Mouse (Mus musculus): ENCODE results near the gene Ppp1r14d. TPM values are rescaled to one million over a fixed set of nuclear protein-coding genes. Genes with fewer than 3 reads are reported as not detected.
A peak's percentile ranks its signal among the peaks of the same experiment; 100 is the strongest.

Gene Ppp1r14d
- polyA plus RNA-seq, 1 experiment from 2014 or later: not detected

DNA sequence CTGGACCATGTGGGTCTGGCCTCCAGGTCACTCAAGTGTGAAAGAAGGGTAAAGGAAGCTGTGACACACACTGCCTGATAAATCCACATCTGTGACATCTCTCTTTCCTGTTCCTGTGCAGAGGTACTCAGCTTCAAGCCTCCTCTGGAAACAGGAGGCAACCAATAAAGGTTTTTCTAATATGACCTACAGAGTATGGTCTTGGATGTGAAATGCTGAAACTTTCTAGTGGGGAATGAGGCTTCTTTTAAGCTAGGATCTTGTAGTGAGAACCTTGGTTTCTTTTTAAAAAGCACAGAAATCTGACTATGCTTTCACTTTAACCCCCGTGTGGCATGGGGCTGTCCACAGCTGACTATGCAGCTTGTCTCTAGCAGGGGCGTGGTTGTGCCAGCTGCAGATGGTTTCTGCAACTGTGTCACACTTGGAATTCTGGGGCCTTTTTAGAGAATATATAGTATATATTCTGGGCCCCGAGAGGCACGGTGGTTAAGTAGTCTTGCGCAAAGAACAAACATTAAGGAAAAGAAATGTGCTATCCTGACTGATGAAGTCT, 52.2 kb downstream of the Ppp1r14d start:
- no peaks in the 10 kb centered on the region for H3K9me3 ChIP-seq (replicated peaks)
- DNase-seq (ENCODE audit: low spot score): no peak
- peaks cover 32% of the 10 kb centered on the region for H3K4me1 ChIP-seq
- 89% methylated on average over 5 of the region's 5 CpGs for WGBS
- H3K27me3 ChIP-seq (ENCODE audit: low read depth, poor library complexity, severe bottlenecking): no peaks in the 10 kb centered on the region
- H3K36me3 ChIP-seq: peaks cover 44% of the 10 kb centered on the region
- H3K4me3 ChIP-seq: no peak overlapping the region
- no peak overlapping the region for H3K27ac ChIP-seq

- Histone ChIP-seq H3K4me3 (no peak overlapping the region), H3K9me3 (replicated peaks) (no peaks in the 10 kb centered on the region), H3K27ac (no peak overlapping the region), H3K4me1 (peaks cover 39% of the 10 kb centered on the region), H3K27me3 (ENCODE audit: low read depth, poor library complexity, severe bottlenecking) (no peaks in the 10 kb centered on the region), H3K36me3 (peaks cover 43% of the 10 kb centered on the region)
- 59% methylated on average over 3 of the region's 3 CpGs for WGBS
- DNase-seq (ENCODE audit: low spot score): no peak
Measured at GRCm38 (mm10) chr2:119176761-119177160, 52.9 kb downstream of the Ppp1r14d start.

DNA sequence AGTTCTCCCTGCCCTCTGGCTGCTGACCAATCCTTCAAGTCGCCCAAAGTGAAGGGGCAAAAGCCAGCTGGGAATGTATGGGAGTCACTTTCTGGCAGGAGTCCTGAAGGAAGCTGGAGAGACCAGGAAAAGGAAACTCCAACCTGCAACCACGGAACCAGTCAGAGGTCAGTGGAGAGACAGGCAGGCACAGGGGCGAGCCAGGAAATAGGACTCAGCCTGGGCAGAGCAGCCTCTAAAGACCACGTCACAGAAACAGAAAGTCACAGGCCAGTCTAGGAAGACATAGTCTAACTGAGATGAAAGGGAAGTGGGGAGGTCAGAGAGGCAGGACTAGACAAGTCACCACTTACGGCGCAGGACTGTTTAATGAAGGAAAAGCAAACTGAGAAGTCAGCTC, 54.1 kb downstream of the Ppp1r14d start:
- 0 out of 2 replicates have a peak overlapping the region, but pooled peaks have one; percentile 9 for H3K27ac ChIP-seq
- no peaks in the 10 kb centered on the region for H3K27me3 ChIP-seq (ENCODE audit: low read depth, poor library complexity, severe bottlenecking)
- H3K9me3 ChIP-seq (replicated peaks): no peaks in the 10 kb centered on the region
- DNase-seq (ENCODE audit: low spot score): no peak
- WGBS: 67% methylated on average over 6 of the region's 6 CpGs
- peaks cover 43% of the 10 kb centered on the region for H3K4me1 ChIP-seq
- H3K4me3 ChIP-seq: no peak overlapping the region
- H3K36me3 ChIP-seq: peaks cover 39% of the 10 kb centered on the region

DNA sequence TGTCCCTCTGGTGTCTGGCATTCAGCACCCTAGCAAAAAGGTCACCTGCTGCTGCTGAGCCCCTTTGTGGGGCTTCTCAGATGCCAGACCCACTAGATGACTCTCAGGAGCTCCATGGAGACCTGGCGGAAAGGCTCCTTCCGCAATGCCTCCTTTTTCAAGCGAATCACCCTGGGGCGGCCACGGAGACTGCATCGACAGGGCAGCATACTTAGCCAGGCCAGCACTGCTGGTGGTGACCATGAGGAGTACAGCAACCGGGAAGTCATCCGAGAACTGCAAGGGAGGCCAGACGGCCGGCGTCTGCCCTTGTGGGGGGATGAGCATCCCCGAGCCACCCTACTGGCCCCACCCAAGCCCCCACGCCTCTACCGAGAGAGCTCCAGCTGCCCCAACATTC, 54.8 kb downstream of the Ppp1r14d start:
- 65% methylated on average over 14 of the region's 14 CpGs for WGBS
- H3K9me3 ChIP-seq (replicated peaks): no peaks in the 10 kb centered on the region
- DNase-seq (ENCODE audit: low spot score): no peak
- H3K27ac ChIP-seq: peak overlapping the region; percentile 9; the same call in 1 of the 2 replicates
- peaks cover 31% of the 10 kb centered on the region for H3K36me3 ChIP-seq
- peaks cover 45% of the 10 kb centered on the region for H3K4me1 ChIP-seq
- H3K27me3 ChIP-seq (ENCODE audit: low read depth, poor library complexity, severe bottlenecking): peaks cover 3% of the 10 kb centered on the region; the same call in 1 of the 2 replicates
- no peak overlapping the region for H3K4me3 ChIP-seq

DNA sequence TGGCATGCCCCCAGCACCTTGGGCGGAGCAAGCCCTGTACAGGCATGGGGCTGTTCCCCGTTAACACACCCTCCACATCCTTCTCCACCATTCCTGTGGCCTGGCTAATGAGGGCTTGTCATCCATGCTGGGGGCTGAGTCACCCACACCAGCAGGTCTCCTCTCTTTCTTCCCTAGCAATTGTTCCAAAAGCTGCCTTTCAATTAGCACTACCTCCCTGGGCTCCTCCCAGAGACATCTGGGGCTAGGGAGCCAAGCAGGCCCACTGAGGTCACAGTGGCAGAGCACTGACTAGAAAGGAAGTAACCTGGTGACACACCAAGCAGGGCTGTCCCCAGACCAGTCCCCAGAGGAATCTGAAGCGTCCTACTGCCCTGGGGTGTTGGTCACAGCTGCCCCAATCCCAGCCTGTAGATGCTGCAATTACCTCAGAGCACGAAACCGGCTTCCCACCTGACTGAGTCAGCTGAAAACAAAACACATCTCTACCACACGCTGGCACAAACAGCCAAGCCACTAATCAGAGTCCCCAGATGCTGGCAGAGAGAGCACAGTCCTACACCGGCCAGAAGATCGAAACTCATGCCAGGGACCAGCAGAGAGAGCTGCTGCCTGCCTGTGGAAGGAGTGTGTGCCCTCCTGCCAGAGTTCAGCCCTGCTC, 55.6 kb downstream of the Ppp1r14d start, which contains the start of gene Gm14137:
Gene Gm14137 (plus strand): TSS at position 519 of the 661 bp plus-strand sequence.
- peaks cover 24% of the 10 kb centered on the region for H3K36me3 ChIP-seq
- WGBS: 48% methylated on average over 8 of the region's 8 CpGs
- H3K27ac ChIP-seq: peak within 1 kb of the TSS; percentile 9
- no peaks in the 10 kb centered on the region for H3K9me3 ChIP-seq (replicated peaks)
- no peak for DNase-seq (ENCODE audit: low spot score)
- peaks cover 46% of the 10 kb centered on the region for H3K4me1 ChIP-seq
- H3K27me3 ChIP-seq (ENCODE audit: low read depth, poor library complexity, severe bottlenecking): peaks cover 10% of the 10 kb centered on the region; the same call in 1 of the 2 replicates
- H3K4me3 ChIP-seq: peak within 1 kb of the TSS; percentile 8; the same call in 1 of the 2 replicates

DNA sequence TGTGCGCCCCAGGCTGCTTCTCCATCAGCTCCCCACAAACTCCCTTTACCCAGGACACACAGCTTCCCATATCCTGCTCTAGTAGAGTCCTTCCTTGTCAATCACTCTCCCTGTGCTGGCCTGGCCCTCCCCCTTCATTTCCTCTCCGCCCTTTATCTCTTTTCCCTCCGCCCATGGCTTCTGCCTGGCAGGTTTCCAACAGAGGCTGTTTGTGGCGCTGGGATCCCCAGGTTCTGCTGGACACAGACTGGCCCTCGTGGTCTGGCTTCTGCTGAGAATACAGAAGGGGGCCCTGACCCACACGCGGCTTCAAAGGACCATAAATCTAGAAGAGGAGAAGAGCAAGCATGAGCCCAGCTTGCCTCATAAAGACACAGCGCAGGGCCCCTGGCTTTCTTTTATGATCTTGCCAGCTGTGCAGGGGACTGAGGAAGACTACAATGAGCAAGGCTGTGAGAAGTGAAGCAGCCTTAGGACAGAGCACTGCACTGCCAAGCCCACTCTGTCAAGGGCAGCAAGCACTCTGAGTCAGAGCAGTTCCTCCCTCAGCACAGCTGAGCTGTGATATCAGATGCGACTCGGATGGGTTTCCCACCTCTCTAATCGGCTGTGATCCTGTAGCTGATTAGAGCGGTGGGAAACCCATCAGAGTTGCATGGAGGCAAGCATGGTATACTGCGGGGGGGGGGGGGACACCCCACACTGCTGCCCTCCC, 56.7 kb downstream of the Ppp1r14d start:
- peaks cover 16% of the 10 kb centered on the region for H3K36me3 ChIP-seq
- H3K4me1 ChIP-seq: peaks cover 48% of the 10 kb centered on the region
- peak overlapping the region; percentile 8; the same call in 1 of the 2 replicates for H3K4me3 ChIP-seq
- peaks cover 21% of the 10 kb centered on the region for H3K27me3 ChIP-seq (ENCODE audit: low read depth, poor library complexity, severe bottlenecking)
- H3K27ac ChIP-seq: peak overlapping the region; percentile 62
- H3K9me3 ChIP-seq (replicated peaks): no peaks in the 10 kb centered on the region
- 18% methylated on average over 13 of the region's 13 CpGs for WGBS
- DNase-seq (ENCODE audit: low spot score): no peak

- H3K27ac ChIP-seq: no peak overlapping the region
- H3K4me1 ChIP-seq: peaks cover 54% of the 10 kb centered on the region
- no peak overlapping the region for H3K4me3 ChIP-seq
- no peak for DNase-seq (ENCODE audit: low spot score)
- 86% methylated on average over 7 of the region's 7 CpGs for WGBS
- H3K9me3 ChIP-seq (replicated peaks): no peaks in the 10 kb centered on the region
- peaks cover 11% of the 10 kb centered on the region for H3K36me3 ChIP-seq
- peaks cover 26% of the 10 kb centered on the region for H3K27me3 ChIP-seq (ENCODE audit: low read depth, poor library complexity, severe bottlenecking)
Measured at GRCm38 (mm10) chr2:119172446-119172845, 57.3 kb downstream of the Ppp1r14d start.

DNA sequence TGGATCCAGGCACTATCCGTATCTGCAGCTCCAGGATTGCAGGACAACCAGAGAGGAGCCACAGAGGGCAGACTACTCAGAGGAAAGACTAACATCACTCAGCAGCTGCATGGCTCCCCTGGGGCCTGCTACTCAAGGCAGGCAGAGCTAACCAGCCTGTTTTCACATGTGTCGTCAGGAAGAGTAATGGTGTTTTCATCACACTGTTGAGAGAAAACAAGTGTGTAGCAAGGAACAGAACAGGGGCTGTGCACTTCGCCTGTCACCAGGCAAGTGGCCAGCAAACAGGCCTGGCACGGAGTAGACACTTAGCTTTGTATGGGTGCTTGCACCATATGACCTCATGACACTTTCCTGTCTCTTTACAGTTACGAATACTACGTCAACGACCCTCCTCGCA, 58.1 kb downstream of the Ppp1r14d start:
- no peak for DNase-seq (ENCODE audit: low spot score)

DNA sequence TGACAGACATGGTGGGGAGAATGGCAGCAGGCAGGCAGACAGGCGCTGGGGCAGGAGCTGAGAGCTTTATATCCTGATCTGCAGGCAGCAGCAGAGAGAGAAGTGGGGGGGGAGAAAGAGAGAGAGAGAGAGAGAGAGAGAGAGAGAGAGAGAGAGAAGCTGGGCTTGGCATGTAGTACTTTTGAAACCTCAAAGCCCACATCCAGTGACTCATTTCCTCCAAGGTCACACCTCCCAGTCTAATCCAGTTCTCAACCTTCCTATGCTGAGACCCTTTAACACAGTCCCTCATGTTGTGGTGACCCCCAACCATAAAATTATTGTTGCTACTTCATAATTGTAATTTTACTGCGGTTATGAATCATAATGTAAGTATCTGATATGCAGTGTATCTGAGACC, 59.4 kb downstream of the Ppp1r14d start:
- peaks cover 3% of the 10 kb centered on the region; the same call in 1 of the 2 replicates for H3K36me3 ChIP-seq
- no peak overlapping the region for H3K27ac ChIP-seq
- H3K4me1 ChIP-seq: peaks cover 60% of the 10 kb centered on the region
- H3K4me3 ChIP-seq: no peak overlapping the region
- H3K9me3 ChIP-seq (replicated peaks): no peaks in the 10 kb centered on the region
- H3K27me3 ChIP-seq (ENCODE audit: low read depth, poor library complexity, severe bottlenecking): peaks cover 48% of the 10 kb centered on the region
- 74% methylated on average over 2 of the region's 2 CpGs for WGBS
- DNase-seq (ENCODE audit: low spot score): no peak

More for the DNA sequence above, 58.1 kb downstream of the Ppp1r14d start:
- no peak overlapping the region for H3K4me3 ChIP-seq
- peaks cover 63% of the 10 kb centered on the region for H3K4me1 ChIP-seq
- no peak overlapping the region for H3K27ac ChIP-seq
- H3K27me3 ChIP-seq (ENCODE audit: low read depth, poor library complexity, severe bottlenecking): peaks cover 35% of the 10 kb centered on the region
- 62% methylated on average over 8 of the region's 8 CpGs for WGBS
- H3K9me3 ChIP-seq (replicated peaks): no peaks in the 10 kb centered on the region
- H3K36me3 ChIP-seq: peaks cover 8% of the 10 kb centered on the region; the same call in 1 of the 2 replicates

Other genes with a start within 250 kb of the Ppp1r14d start
- 18.2 and 19.7 TPM in 2 replicates for gene Ccdc32, start 200.5 kb downstream of the Ppp1r14d start, polyA plus RNA-seq (2016; fragmentation: Nextera tagmentation; extraction: Ambion mirVana)
- 6.9 and 8.8 TPM in 2 replicates for gene Rpusd2, start 195.1 kb downstream of the Ppp1r14d start, polyA plus RNA-seq (2016; fragmentation: Nextera tagmentation; extraction: Ambion mirVana)
- 42.5 and 58.0 TPM in 2 replicates for gene Knl1, start 182.8 kb downstream of the Ppp1r14d start, polyA plus RNA-seq (2016; fragmentation: Nextera tagmentation; extraction: Ambion mirVana)
- gene Rad51, start 117.1 kb downstream of the Ppp1r14d start, polyA plus RNA-seq (2016; fragmentation: Nextera tagmentation; extraction: Ambion mirVana): 94.5 and 95.9 TPM in 2 replicates
- gene Rmdn3, start 72.9 kb downstream of the Ppp1r14d start, polyA plus RNA-seq (2016; fragmentation: Nextera tagmentation; extraction: Ambion mirVana): 52.1 and 53.8 TPM in 2 replicates
- 6.5 and 8.4 TPM in 2 replicates for gene Gchfr, start 62.1 kb downstream of the Ppp1r14d start, polyA plus RNA-seq (2016; fragmentation: Nextera tagmentation; extraction: Ambion mirVana)
- gene Gm14137, start 55.4 kb downstream of the Ppp1r14d start, polyA plus RNA-seq (2016; fragmentation: Nextera tagmentation; extraction: Ambion mirVana): 0.73 and 0.95 TPM in 2 replicates
- 62.1 and 64.2 TPM in 2 replicates for gene Zfyve19, start 21.3 kb downstream of the Ppp1r14d start, polyA plus RNA-seq (2016; fragmentation: Nextera tagmentation; extraction: Ambion mirVana)
- gene Dnajc17, start 21.1 kb downstream of the Ppp1r14d start, polyA plus RNA-seq (2016; fragmentation: Nextera tagmentation; extraction: Ambion mirVana): 28.7 and 30.4 TPM in 2 replicates
- gene Spint1, start 7.5 kb upstream of the Ppp1r14d start, polyA plus RNA-seq (2016; fragmentation: Nextera tagmentation; extraction: Ambion mirVana): 8.9 and 9.5 TPM in 2 replicates
- gene Rhov, start 41.4 kb upstream of the Ppp1r14d start, polyA plus RNA-seq (2016; fragmentation: Nextera tagmentation; extraction: Ambion mirVana): 2.7 and 7.6 TPM in 2 replicates
- gene Vps18, start 58.8 kb upstream of the Ppp1r14d start, polyA plus RNA-seq (2016; fragmentation: Nextera tagmentation; extraction: Ambion mirVana): 23.0 and 26.9 TPM in 2 replicates
- gene Dll4, start 95.9 kb upstream of the Ppp1r14d start, polyA plus RNA-seq (2016; fragmentation: Nextera tagmentation; extraction: Ambion mirVana): 5.3 and 6.0 TPM in 2 replicates
- 0.62 and 0.86 TPM in 2 replicates for gene Chac1, start 121.3 kb upstream of the Ppp1r14d start, polyA plus RNA-seq (2016; fragmentation: Nextera tagmentation; extraction: Ambion mirVana)
- gene Ino80, start 247.8 kb upstream of the Ppp1r14d start, polyA plus RNA-seq (2016; fragmentation: Nextera tagmentation; extraction: Ambion mirVana): 3.1 and 3.8 TPM in 2 replicates

All from limb, embryonic 10.5 days (tissue).